Comparison of ENCODE assay signal across 8 mouse cellular contexts in the genomic region with DNA sequence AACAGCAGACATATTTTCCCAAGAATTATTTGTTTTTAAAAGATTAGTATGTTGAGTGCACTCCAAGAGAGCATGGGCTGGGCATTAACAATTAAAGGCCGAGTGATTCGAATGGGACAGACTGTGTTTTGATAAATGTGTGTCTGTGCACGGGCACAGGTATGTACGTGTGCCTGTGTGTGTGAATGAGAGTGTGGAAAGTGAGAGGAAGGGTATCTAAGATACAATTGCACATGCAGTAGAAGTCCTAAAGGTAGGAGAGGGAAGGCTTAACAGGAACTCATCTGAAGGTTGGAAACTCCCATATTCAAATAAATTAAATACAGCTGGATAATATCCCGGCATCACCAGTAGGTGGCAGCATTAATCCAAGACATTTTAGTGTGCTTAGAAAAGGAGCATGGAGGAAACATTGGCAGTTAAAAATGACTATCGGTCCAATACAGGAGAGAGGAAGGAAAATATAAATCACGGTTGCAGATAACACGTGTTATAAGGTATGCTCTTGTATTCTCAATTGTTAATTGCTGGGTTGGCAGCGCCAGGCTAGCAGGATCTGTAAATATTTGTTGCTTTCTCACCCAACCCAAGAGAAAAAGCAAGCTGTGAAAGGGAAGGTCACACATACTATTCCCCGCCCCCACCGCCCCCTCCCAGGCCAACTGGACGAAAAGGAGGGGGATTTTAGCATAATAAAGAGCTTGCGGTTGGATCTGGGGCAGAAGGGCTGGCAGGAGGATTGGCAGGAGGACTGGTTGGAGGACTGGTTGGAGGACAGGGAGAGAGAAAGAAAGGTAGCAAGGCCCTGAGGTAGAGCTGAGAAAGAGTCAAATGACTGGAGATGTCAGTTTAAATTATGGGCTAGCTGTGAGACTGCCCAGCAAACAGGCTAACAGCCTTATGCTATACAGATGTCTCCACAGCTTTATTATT. TPM values are rescaled to one million over a fixed set of nuclear protein-coding genes. Genes with fewer than 3 reads are reported as not detected.
DNase-seq lines count a peak whose midpoint lies in the region; ATAC-seq and TF ChIP-seq lines count a peak whose summit lies in the region.

No protein-coding gene starts in this region.

- H3K9me3 ChIP-seq in liver, embryonic 12.5 days (replicated peaks) = no peaks in the 10 kb centered on the region
- H3K9me3 ChIP-seq in intestine, postnatal 0 days (ENCODE audit: control insufficient read depth) = no peaks in the 10 kb centered on the region
- no peaks in the 10 kb centered on the region for H3K9me3 ChIP-seq in midbrain, embryonic 12.5 days

- 21% methylated on average over 13 of the region's 13 CpGs for WGBS in liver, embryonic 12.5 days (ENCODE audit: insufficient replicate concordance)
- 26% methylated on average over 13 of the region's 13 CpGs for WGBS in heart, adult 2 months
- 22% methylated on average over 13 of the region's 13 CpGs for whole genome bisulfite sequencing in intestine, postnatal 0 days
- WGBS in midbrain, embryonic 12.5 days = 21% methylated on average over 13 of the region's 13 CpGs
- 27% methylated on average over 13 of the region's 13 CpGs for WGBS in small intestine, adult 2 months

- H3K4me2 ChIP-seq in liver, embryonic 12.5 days = no peak overlapping the region
- H3K4me2 ChIP-seq in intestine, postnatal 0 days (replicated peaks; ENCODE audit: low read depth) = 0 out of 2 replicates have a peak overlapping the region, but pooled peaks have one; percentile 6
- peak overlapping the region; percentile 42 for H3K4me2 ChIP-seq in midbrain, embryonic 12.5 days (replicated peaks)

- no peak overlapping the region for H3K9ac ChIP-seq in liver, embryonic 12.5 days
- no peak overlapping the region for H3K9ac ChIP-seq in heart, adult 2 months (ENCODE audit: low read depth, low read length)
- no peak overlapping the region for H3K9ac ChIP-seq in intestine, postnatal 0 days (ENCODE audit: low read depth, low read length)
- H3K9ac ChIP-seq in midbrain, embryonic 12.5 days (replicated peaks) = no peak overlapping the region; the same call in 1 of the 2 replicates

- peak; percentile 84 for TF ChIP-seq CTCF in heart, adult 2 months (IDR thresholded peaks at IDR 0.05)
- TF ChIP-seq CTCF in intestine, postnatal 0 days (IDR thresholded peaks at IDR 0.05; ENCODE audit: low read depth) = peak; percentile 85
- peak; percentile 23; the same call in 1 of the 2 replicates for TF ChIP-seq CTCF in small intestine, adult 2 months (IDR thresholded peaks at IDR 0.05; ENCODE audit: extremely low read depth, insufficient read length, insufficient replicate concordance, low read depth, low read length)

- DNase-seq in liver = peak; percentile 59
- peak; percentile 92 for DNase-seq in embryo, embryonic 10.5 days (ENCODE audit: low spot score)
- peak; percentile 11 to 33 for DNase-seq in heart, adult 2 months
- DNase-seq in left cerebral cortex, postnatal 10 days (ENCODE audit: extremely low spot score in 1 of 2, low spot score in 2 of 2) = peak; percentile 61 to 75

- H3K27ac ChIP-seq in liver, embryonic 12.5 days = no peak overlapping the region
- no peak overlapping the region for H3K27ac ChIP-seq in heart, adult 2 months
- no peak overlapping the region for H3K27ac ChIP-seq in intestine, postnatal 0 days (ENCODE audit: low read depth, low read length)
- no peak overlapping the region for H3K27ac ChIP-seq in midbrain, embryonic 12.5 days (replicated peaks)
- H3K27ac ChIP-seq in small intestine, adult 2 months (ENCODE audit: insufficient read depth, low read depth, low read length) = no peak overlapping the region

- H3K4me1 ChIP-seq in liver, embryonic 12.5 days = no peaks in the 10 kb centered on the region
- no peaks in the 10 kb centered on the region for H3K4me1 ChIP-seq in heart, adult 2 months (ENCODE audit: control insufficient read depth, insufficient read depth, low read length)
- H3K4me1 ChIP-seq in intestine, postnatal 0 days (replicated peaks; ENCODE audit: control insufficient read depth, insufficient read depth, low read length) = no peaks in the 10 kb centered on the region
- H3K4me1 ChIP-seq in midbrain, embryonic 12.5 days = 0 out of 2 replicates have a peak, but pooled peaks cover 6% of the 10 kb centered on the region
- no peaks in the 10 kb centered on the region for H3K4me1 ChIP-seq in small intestine, adult 2 months (ENCODE audit: control insufficient read depth, insufficient read depth, insufficient read length, low read length)

- TF ChIP-seq POLR2A in heart, adult 2 months (IDR thresholded peaks at IDR 0.05; ENCODE audit: insufficient read depth, low read depth, low read length) = no peak
- no peak for TF ChIP-seq POLR2A in small intestine, adult 2 months (IDR thresholded peaks at IDR 0.05; ENCODE audit: low read depth, low read length)

- no peak for TF ChIP-seq EP300 in heart, adult 2 months (IDR thresholded peaks at IDR 0.05; ENCODE audit: insufficient read depth, low read depth, low read length)

- intact Hi-C loops in heart, adult 2 months (cut with DNase I) = loop anchor here (2.0 to 10.0 kb wide), 2 partner anchors 394 to 1048 kb away; no protein-coding TSS in a partner anchor
- intact Hi-C loops in left cerebral cortex, postnatal 10 days (cut with DNase I) = no loop called here

- no peaks in the 10 kb centered on the region for H3K27me3 ChIP-seq in liver, embryonic 12.5 days (replicated peaks)
- no peaks in the 10 kb centered on the region for H3K27me3 ChIP-seq in heart, adult 2 months (ENCODE audit: control insufficient read depth, insufficient read depth, low read length)
- H3K27me3 ChIP-seq in intestine, postnatal 0 days (replicated peaks; ENCODE audit: control insufficient read depth, insufficient read depth, low read length) = no peaks in the 10 kb centered on the region
- H3K27me3 ChIP-seq in midbrain, embryonic 12.5 days = no peaks in the 10 kb centered on the region
- H3K27me3 ChIP-seq in small intestine, adult 2 months (ENCODE audit: control insufficient read depth, insufficient read depth, low read length) = no peaks in the 10 kb centered on the region

- no peaks in the 10 kb centered on the region for H3K79me2 ChIP-seq in heart, adult 2 months (replicated peaks; ENCODE audit: control insufficient read depth, insufficient read depth, low read length)

- no peak for ATAC-seq in liver, embryonic 12.5 days
- ATAC-seq in intestine, postnatal 0 days = peak; percentile 33; the same call in 1 of the 2 replicates
- peak; percentile 81 for ATAC-seq in midbrain, embryonic 12.5 days (ENCODE audit: low FRiP score, low read depth)

- no peak overlapping the region for H3K4me3 ChIP-seq in liver, embryonic 12.5 days
- H3K4me3 ChIP-seq in heart, adult 2 months = no peak overlapping the region
- H3K4me3 ChIP-seq in intestine, postnatal 0 days (ENCODE audit: low read depth, low read length) = no peak overlapping the region
- peak overlapping the region; percentile 23 for H3K4me3 ChIP-seq in midbrain, embryonic 12.5 days
- no peak overlapping the region for H3K4me3 ChIP-seq in small intestine, adult 2 months (ENCODE audit: low read depth, low read length)

- H3K36me3 ChIP-seq in liver, embryonic 12.5 days = no peaks in the 10 kb centered on the region
- no peaks in the 10 kb centered on the region for H3K36me3 ChIP-seq in heart, adult 2 months (ENCODE audit: control insufficient read depth, insufficient read depth, low read length)
- no peaks in the 10 kb centered on the region for H3K36me3 ChIP-seq in intestine, postnatal 0 days (ENCODE audit: control insufficient read depth, insufficient read depth)
- no peaks in the 10 kb centered on the region for H3K36me3 ChIP-seq in midbrain, embryonic 12.5 days
- no peaks in the 10 kb centered on the region for H3K36me3 ChIP-seq in small intestine, adult 2 months (ENCODE audit: control insufficient read depth, insufficient read depth, low read length)

RNA-seq across cellular contexts. Expression of a gene that starts 35.6 kb away (rescaled TPM):
- not detected in 2 replicates for polyA plus RNA-seq in liver, embryonic 12.5 days (2016; fragmentation: Nextera tagmentation; extraction: Ambion mirVana)
- not detected for total RNA-seq in heart, adult 2 months (2021)
- not detected in 2 replicates for polyA plus RNA-seq in heart, adult 2 months (2012; rRNA removed)
- not detected in 2 replicates for polyA plus RNA-seq in intestine, postnatal 0 days (2015; fragmentation: Nextera tagmentation; extraction: Ambion mirVana)
- total RNA-seq in left cerebral cortex, postnatal 10 days (2021) = not detected
- not detected in 2 replicates for polyA plus RNA-seq in midbrain, embryonic 12.5 days (2016; fragmentation: Nextera tagmentation; extraction: Ambion mirVana)
- not detected in 2 replicates for polyA plus RNA-seq in small intestine, adult 2 months (2012; rRNA removed)

Comparison
In these comparisons a context has a peak if more than half of its experiments do, and no peak if none do; other contexts are left out.
1. DNase-seq: peak in every context shown above with its lines; median percentile 92 in embryo, embryonic 10.5 days; 68 in left cerebral cortex, postnatal 10 days; 59 in liver; 22 in heart, adult 2 months.
2. CTCF ChIP-seq: peak in every context shown above with its lines; median percentile 85 in intestine, postnatal 0 days; 84 in heart, adult 2 months; 23 in small intestine, adult 2 months.